Mouse (Mus musculus) layer of hippocampus, adult 18-20 months (tissue): ENCODE results near the gene Adipor1. TPM values are rescaled to one million over a fixed set of nuclear protein-coding genes. Genes with fewer than 3 reads are reported as not detected.
"Not testable (repeated sequence)": the region's sequence is repeated elsewhere in the genome, so short reads cannot be mapped to it uniquely, and the experiment has no call there.

Experiments used
- DNase-seq, 2 experiments: peaks; one replicate each; pipeline ENCODE4 v3.0.0; 2022; ENCODE audit warnings: low spot score in 2 of 2
- total RNA-seq, 2 experiments: library from RNA; stranded (reverse); gene quantifications; 2 replicates each; pipeline ENCODE4 v1.2.3; 2021

The Adipor1 gene
- total RNA-seq, 2 experiments from 2014 or later, result 58.0 to 60.7 TPM

- no peak for DNase-seq
Observed at GRCm38 (mm10) chr1:134419176-134419575, 4.0 kb downstream of the Adipor1 start.

GRCm38 (mm10) chr1:134419751-134420458, 4.7 kb downstream of the Adipor1 start:
- DNase-seq, result no peak

- no peak for DNase-seq
Observed at GRCm38 (mm10) chr1:134423911-134424310, 8.7 kb downstream of the Adipor1 start.

- no peak for DNase-seq
Observed at GRCm38 (mm10) chr1:134426289-134426688, 11.1 kb downstream of the Adipor1 start.

GRCm38 (mm10) chr1:134433002-134433401, 17.8 kb downstream of the Adipor1 start:
- DNase-seq, result no peak

GRCm38 (mm10) chr1:134433473-134433872, 18.3 kb downstream of the Adipor1 start:
- no peak for DNase-seq

GRCm38 (mm10) chr1:134435414-134435813, 20.2 kb downstream of the Adipor1 start:
- no peak for DNase-seq

- no peak for DNase-seq
Observed at GRCm38 (mm10) chr1:134440437-134440836, 25.3 kb downstream of the Adipor1 start.

GRCm38 (mm10) chr1:134441737-134442136, 26.6 kb downstream of the Adipor1 start:
- DNase-seq, result not testable (repeated sequence)

- no peak for DNase-seq
Observed at GRCm38 (mm10) chr1:134442394-134442793, 27.2 kb downstream of the Adipor1 start.

GRCm38 (mm10) chr1:134443288-134443687, 28.1 kb downstream of the Adipor1 start:
- DNase-seq, result not testable (repeated sequence)

- DNase-seq, result no peak
Observed at GRCm38 (mm10) chr1:134445418-134445817, 30.2 kb downstream of the Adipor1 start.

- DNase-seq, result not testable (repeated sequence)
Observed at GRCm38 (mm10) chr1:134448537-134448936, 33.4 kb downstream of the Adipor1 start.

- DNase-seq, result no peak
Observed at GRCm38 (mm10) chr1:134450201-134450600, 35.0 kb downstream of the Adipor1 start.

- DNase-seq, result peak in 1 of 2 experiments; percentile 65
Observed at GRCm38 (mm10) chr1:134450986-134451385, 35.8 kb downstream of the Adipor1 start.

GRCm38 (mm10) chr1:134454904-134455824, 40.0 kb downstream of the Adipor1 start, which contains the start of gene Klhl12:
Gene Klhl12, plus strand, starts transcription at chr1:134455531.
- DNase-seq, result peak; percentile 91 to 97

- no peak for DNase-seq
Observed at GRCm38 (mm10) chr1:134456060-134456459, 40.9 kb downstream of the Adipor1 start.

- no peak for DNase-seq
Observed at GRCm38 (mm10) chr1:134458139-134458727, 43.1 kb downstream of the Adipor1 start.

- DNase-seq, result no peak
Observed at GRCm38 (mm10) chr1:134460294-134461284, 45.4 kb downstream of the Adipor1 start.
